8 mouse cellular contexts compared by ENCODE assay signal in the genomic region with DNA sequence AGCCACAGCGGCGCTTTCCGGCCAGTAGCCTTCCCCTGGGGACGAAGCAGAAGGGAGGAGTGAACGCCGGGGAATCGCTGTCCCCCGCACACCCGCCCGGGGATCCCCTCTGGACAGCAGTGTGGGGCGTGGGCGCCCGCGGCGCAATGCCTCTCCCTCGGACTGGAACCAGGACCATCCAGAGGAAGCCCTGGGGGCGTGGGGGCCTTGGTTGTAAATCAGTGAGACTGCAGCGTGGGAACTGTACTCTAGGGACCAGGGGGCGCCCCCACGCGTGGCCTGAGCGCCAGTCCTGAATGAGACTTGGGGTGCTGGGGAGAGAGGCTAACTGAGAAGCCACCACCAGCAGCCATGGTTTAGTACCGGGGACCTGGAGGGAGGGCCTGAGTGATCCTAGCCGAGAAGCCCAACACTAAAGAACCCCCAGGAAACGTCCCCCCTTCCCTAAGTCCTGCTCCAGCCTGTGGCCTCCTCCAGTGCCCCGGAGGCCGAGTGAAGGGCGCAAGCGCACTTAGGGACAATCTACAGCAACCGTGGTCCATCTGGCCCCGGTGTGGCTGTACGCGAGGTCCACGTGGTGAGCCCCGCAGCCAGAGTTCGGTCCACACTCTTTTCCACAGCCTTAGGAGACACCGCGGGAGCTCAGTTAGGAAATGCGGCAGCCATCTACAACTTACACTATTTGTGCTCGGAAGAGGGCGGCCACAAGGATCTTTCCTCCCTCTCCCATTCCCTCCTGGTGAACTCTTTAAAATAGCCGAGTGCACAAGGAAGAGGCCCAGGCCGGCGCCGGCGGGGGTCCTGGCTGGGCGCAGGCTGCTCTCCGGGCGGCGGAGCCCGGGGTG. TPM values are rescaled to one million over a fixed set of nuclear protein-coding genes. Genes with fewer than 3 reads are reported as not detected.
DNase-seq lines count a peak whose midpoint lies in the region; ATAC-seq and TF ChIP-seq lines count a peak whose summit lies in the region.

No protein-coding gene starts in this region.

- peaks cover 31% of the 10 kb centered on the region for H3K4me1 ChIP-seq in embryonic facial prominence, embryonic 12.5 days
- peaks cover 24% of the 10 kb centered on the region for H3K4me1 ChIP-seq in heart, embryonic 12.5 days (replicated peaks)
- peaks cover 14% of the 10 kb centered on the region for H3K4me1 ChIP-seq in kidney, postnatal 0 days (replicated peaks; ENCODE audit: insufficient read depth, low read length)

- no peak for ATAC-seq in embryonic facial prominence, embryonic 12.5 days (ENCODE audit: insufficient number of reproducible peaks, insufficient read depth, low FRiP score, low TSS enrichment)
- no peak for ATAC-seq in heart, embryonic 12.5 days (ENCODE audit: insufficient number of reproducible peaks, low FRiP score)
- no peak for ATAC-seq in kidney, postnatal 0 days (replicated peaks; ENCODE audit: low FRiP score, low read depth)

- H3K4me2 ChIP-seq in embryonic facial prominence, embryonic 12.5 days (replicated peaks) = peak overlapping the region; percentile 95
- peak overlapping the region; percentile 92 for H3K4me2 ChIP-seq in heart, embryonic 12.5 days
- H3K4me2 ChIP-seq in kidney, postnatal 0 days (ENCODE audit: low read length) = peak overlapping the region; percentile 97

- TF ChIP-seq CTCF in kidney, postnatal 0 days (IDR thresholded peaks at IDR 0.05; ENCODE audit: low read depth) = 0 out of 2 replicates have a peak, but pooled peaks have one; percentile 17

- no peaks in the 10 kb centered on the region for H3K36me3 ChIP-seq in embryonic facial prominence, embryonic 12.5 days
- peaks cover 6% of the 10 kb centered on the region for H3K36me3 ChIP-seq in heart, embryonic 12.5 days
- H3K36me3 ChIP-seq in kidney, postnatal 0 days (ENCODE audit: insufficient read depth, low read length) = no peaks in the 10 kb centered on the region

- H3K4me3 ChIP-seq in embryonic facial prominence, embryonic 12.5 days = peak overlapping the region; percentile 98
- peak overlapping the region; percentile 81 for H3K4me3 ChIP-seq in heart, embryonic 12.5 days
- peak overlapping the region; percentile 99 for H3K4me3 ChIP-seq in kidney, postnatal 0 days (replicated peaks; ENCODE audit: low read depth, low read length)

- peak overlapping the region; percentile 100 for H3K27ac ChIP-seq in embryonic facial prominence, embryonic 12.5 days
- peak overlapping the region; percentile 94 for H3K27ac ChIP-seq in heart, embryonic 12.5 days (ENCODE audit: poor library complexity, severe bottlenecking)
- peak overlapping the region; percentile 97 for H3K27ac ChIP-seq in kidney, postnatal 0 days

- peak overlapping the region; percentile 100 for H3K9ac ChIP-seq in embryonic facial prominence, embryonic 12.5 days
- peak overlapping the region; percentile 95 for H3K9ac ChIP-seq in heart, embryonic 12.5 days
- H3K9ac ChIP-seq in kidney, postnatal 0 days (ENCODE audit: low read depth, low read length) = peak overlapping the region; percentile 96

- peak; percentile 61 to 66 for DNase-seq in B cell, adult 2 months
- peak; percentile 45 for DNase-seq in adrenal gland, adult 8-10 months
- DNase-seq in kidney, postnatal 0 days (ENCODE audit: low spot score) = peak; percentile 73
- DNase-seq in lung, postnatal 10 days = peak; percentile 70
- DNase-seq in right cerebral cortex, adult 18-20 months = peak; percentile 57
- peak; percentile 56 for DNase-seq in urinary bladder, adult 2 months (ENCODE audit: low spot score)

- under 1% methylated on average over 51 of the region's 51 CpGs for WGBS in embryonic facial prominence, embryonic 12.5 days
- under 1% methylated on average over 51 of the region's 51 CpGs for WGBS in heart, embryonic 12.5 days
- WGBS in kidney, postnatal 0 days = 2% methylated on average over 51 of the region's 51 CpGs

- no peaks in the 10 kb centered on the region for H3K9me3 ChIP-seq in embryonic facial prominence, embryonic 12.5 days
- no peaks in the 10 kb centered on the region for H3K9me3 ChIP-seq in heart, embryonic 12.5 days (replicated peaks)
- H3K9me3 ChIP-seq in kidney, postnatal 0 days (replicated peaks; ENCODE audit: low read length) = no peaks in the 10 kb centered on the region

- no peaks in the 10 kb centered on the region for H3K27me3 ChIP-seq in embryonic facial prominence, embryonic 12.5 days
- H3K27me3 ChIP-seq in heart, embryonic 12.5 days (replicated peaks) = no peaks in the 10 kb centered on the region
- H3K27me3 ChIP-seq in kidney, postnatal 0 days (ENCODE audit: insufficient read depth, low read length) = no peaks in the 10 kb centered on the region

RNA-seq across cellular contexts. Expression of gene Ptch1, which starts 9.4 kb away (rescaled TPM):
- total RNA-seq in adrenal gland, adult 8-10 months (2022) = 10 to 100 TPM; 61.8 to 83.5 (median 72.3) TPM
- polyA plus RNA-seq in embryonic facial prominence, embryonic 12.5 days (2016; fragmentation: Nextera tagmentation; extraction: Ambion mirVana) = 24.9 and 29.2 TPM in 2 replicates
- 6.4 and 7.5 TPM in 2 replicates for polyA plus RNA-seq in heart, embryonic 12.5 days (2016; fragmentation: Nextera tagmentation; extraction: Ambion mirVana)
- polyA plus RNA-seq in kidney, postnatal 0 days (2015; fragmentation: Nextera tagmentation; extraction: Ambion mirVana) = 10.7 and 12.2 TPM in 2 replicates
- 29.6 and 42.7 TPM in 2 replicates for polyA plus RNA-seq in urinary bladder, adult 2 months (2012; rRNA removed)
